Mouse (Mus musculus) limb, embryonic 12.5 days (tissue): ENCODE measurements around the gene Dnttip1. TPM values are rescaled to one million over a fixed set of nuclear protein-coding genes. Genes with fewer than 3 reads are reported as not detected.

ENCODE experiments used
- ATAC-seq: fragments of 200-750 bp; cut with Nextera tagmentation; 2 replicates; pipeline ENCODE4 v1.8.0; 2017; ENCODE audit warnings: low read depth, moderate TSS enrichment; ENCODE audit not compliant: insufficient number of reproducible peaks, insufficient read depth, low FRiP score, low TSS enrichment
- H3K27ac ChIP-seq: fragments of 300-500 bp; sonication (generic); 2 replicates; pipeline ENCODE4 v1.5.1; 2016; ENCODE audit warnings: mild to moderate bottlenecking, moderate library complexity
- H3K27me3 ChIP-seq: fragments of 300-500 bp; sonication (generic); 2 replicates; pipeline ENCODE4 v1.6.1; 2016; ENCODE audit warnings: mild to moderate bottlenecking, moderate library complexity
- H3K36me3 ChIP-seq: fragments of 300-500 bp; sonication (generic); 2 replicates; pipeline ENCODE4 v1.6.1; 2016; ENCODE audit warnings: mild to moderate bottlenecking, moderate library complexity
- H3K4me1 ChIP-seq: fragments of 300-500 bp; sonication (generic); replicated peaks from 2 replicates; pipeline ENCODE4 v1.6.1; 2016
- H3K4me2 ChIP-seq: fragments of 300-500 bp; sonication (generic); 2 replicates; pipeline ENCODE4 v1.6.1; 2016; ENCODE audit warnings: mild to moderate bottlenecking, moderate library complexity
- H3K4me3 ChIP-seq: fragments of 300-500 bp; sonication (generic); replicated peaks from 2 replicates; pipeline ENCODE4 v1.5.1; 2016; ENCODE audit warnings: mild to moderate bottlenecking
- H3K9ac ChIP-seq: fragments of 300-500 bp; sonication (generic); replicated peaks from 2 replicates; pipeline ENCODE4 v1.6.1; 2016; ENCODE audit warnings: mild to moderate bottlenecking, moderate library complexity
- H3K9me3 ChIP-seq: fragments of 300-500 bp; sonication (generic); 2 replicates; pipeline ENCODE4 v1.6.1; 2016; ENCODE audit warnings: mild to moderate bottlenecking, moderate library complexity
- WGBS: fragments of 180-500 bp; shearing (Covaris S2); methylation state at CpG from one replicate; pipeline ENCODE4 v1.1.7; 2016; 5-methylcytosine and 5-hydroxymethylcytosine counted together
- polyA plus RNA-seq: library from polyadenylated mRNA; unstranded; fragments of >200 nt; fragmentation: Nextera tagmentation; extraction: Ambion mirVana; gene quantifications from 2 replicates; pipeline ENCODE4 v1.2.1, GENCODE M21; 2016

The Dnttip1 gene
- polyA plus RNA-seq, 1 experiment from 2014 or later, result 105 TPM

GRCm38 (mm10) chr2:164731719-164732118 lies 14.1 kb upstream of the Dnttip1 start:
- Histone ChIP-seq H3K9me3 (no peaks in the 10 kb centered on the region), H3K9ac (no peak overlapping the region), H3K4me3 (no peak overlapping the region), H3K4me1 (no peaks in the 10 kb centered on the region), H3K36me3 (no peaks in the 10 kb centered on the region), H3K27ac (no peak overlapping the region), H3K27me3 (no peaks in the 10 kb centered on the region), H3K4me2 (no peak overlapping the region)
- WGBS, result 71% methylated on average over 5 of the region's 5 CpGs
- no peak for ATAC-seq

GRCm38 (mm10) chr2:164733259-164733658 lies 12.5 kb upstream of the Dnttip1 start:
- Histone ChIP-seq H3K4me1 (peaks cover 4% of the 10 kb centered on the region; the same call in 1 of the 2 replicates), H3K9ac (no peak overlapping the region), H3K27ac (no peak overlapping the region), H3K4me3 (no peak overlapping the region), H3K27me3 (no peaks in the 10 kb centered on the region), H3K4me2 (no peak overlapping the region), H3K36me3 (no peaks in the 10 kb centered on the region), H3K9me3 (no peaks in the 10 kb centered on the region)
- WGBS, result 81% methylated on average over 2 of the region's 2 CpGs
- no peak for ATAC-seq

DNA sequence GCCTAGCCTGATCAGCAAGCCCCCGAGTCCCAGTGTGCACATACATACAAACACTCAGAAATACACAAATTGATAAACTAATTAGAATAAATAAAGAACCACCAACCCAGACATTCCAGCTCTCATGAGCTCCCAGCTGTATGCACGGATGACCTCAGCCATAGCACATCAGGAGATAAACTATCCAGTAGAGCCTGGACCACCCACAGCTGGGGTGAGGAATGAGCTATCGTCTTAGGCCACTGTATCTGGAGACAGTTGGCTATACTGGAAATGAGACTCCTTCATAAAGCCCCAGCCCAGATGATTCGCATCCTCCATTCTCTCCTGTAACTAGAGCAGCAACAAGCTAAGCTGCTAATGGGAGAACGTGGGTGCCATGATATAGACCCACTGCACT lies 10.9 kb upstream of the Dnttip1 start:
- Histone ChIP-seq H3K36me3 (no peaks in the 10 kb centered on the region), H3K4me1 (peaks cover 4% of the 10 kb centered on the region; the same call in 1 of the 2 replicates)
- 86% methylated on average over 5 of the region's 5 CpGs for WGBS

DNA sequence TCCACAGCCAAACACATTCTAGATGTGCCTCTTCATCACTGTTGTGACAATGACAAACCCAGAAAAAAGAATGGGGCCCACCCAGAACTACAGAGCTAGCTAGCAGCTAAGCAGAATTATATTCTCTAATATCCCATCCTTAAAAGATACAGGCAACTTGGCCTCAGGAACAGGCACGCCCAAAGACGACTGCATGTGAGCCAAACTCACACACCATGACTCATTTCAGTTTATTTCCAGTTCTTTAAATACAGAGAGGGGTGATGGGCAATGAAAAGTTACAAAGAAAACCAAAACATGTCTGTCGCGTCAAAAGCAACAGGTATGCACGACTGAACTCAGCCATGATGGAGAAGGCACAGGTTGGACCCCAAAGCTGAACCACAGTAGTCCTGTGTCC lies 10.3 kb upstream of the Dnttip1 start:
- no peak for ATAC-seq
- H3K4me3 ChIP-seq, result no peak overlapping the region

More for the DNA sequence above, 10.9 kb upstream of the Dnttip1 start:
- no peak overlapping the region for H3K27ac ChIP-seq
- no peak for ATAC-seq
- no peak overlapping the region for H3K4me3 ChIP-seq
- H3K9ac ChIP-seq, result no peak overlapping the region
- no peaks in the 10 kb centered on the region for H3K9me3 ChIP-seq
- no peak overlapping the region for H3K4me2 ChIP-seq
- H3K27me3 ChIP-seq, result no peaks in the 10 kb centered on the region

GRCm38 (mm10) chr2:164737377-164738090 lies 8.2 kb upstream of the Dnttip1 start:
- no peak overlapping the region for H3K4me3 ChIP-seq
- H3K4me2 ChIP-seq, result no peak overlapping the region
- H3K27me3 ChIP-seq, result no peaks in the 10 kb centered on the region
- H3K4me1 ChIP-seq, result peaks cover 4% of the 10 kb centered on the region; the same call in 1 of the 2 replicates
- H3K9me3 ChIP-seq, result no peaks in the 10 kb centered on the region
- no peak for ATAC-seq
- WGBS, result 68% methylated on average over 3 of the region's 3 CpGs
- H3K9ac ChIP-seq, result no peak overlapping the region
- H3K36me3 ChIP-seq, result no peaks in the 10 kb centered on the region
- no peak overlapping the region for H3K27ac ChIP-seq

More for the DNA sequence above, 10.3 kb upstream of the Dnttip1 start:
- Histone ChIP-seq H3K27ac (no peak overlapping the region), H3K36me3 (no peaks in the 10 kb centered on the region), H3K4me1 (peaks cover 4% of the 10 kb centered on the region; the same call in 1 of the 2 replicates), H3K27me3 (no peaks in the 10 kb centered on the region), H3K9me3 (no peaks in the 10 kb centered on the region), H3K4me2 (no peak overlapping the region), H3K9ac (no peak overlapping the region)
- 88% methylated on average over 5 of the region's 5 CpGs for WGBS

DNA sequence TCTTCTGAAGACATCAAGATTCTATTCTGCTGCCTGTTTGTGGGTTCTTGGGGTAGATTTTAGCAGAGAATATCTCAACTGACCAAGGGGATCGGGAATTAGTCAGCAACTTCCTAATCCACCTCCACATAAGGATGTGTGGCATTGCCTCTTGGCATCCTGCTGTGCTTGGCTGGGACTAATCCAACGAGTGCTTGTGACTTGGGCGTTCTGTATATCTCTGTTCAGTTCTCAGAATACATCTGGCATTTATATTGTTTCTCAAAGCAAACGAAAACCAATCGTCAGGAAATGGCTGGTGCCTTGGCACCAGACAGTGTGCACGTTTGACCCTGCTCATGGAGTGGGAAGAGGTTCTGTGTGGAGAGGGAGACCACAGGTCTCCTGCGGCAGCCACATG lies 5.9 kb upstream of the Dnttip1 start:
- no peaks in the 10 kb centered on the region for H3K27me3 ChIP-seq
- no peaks in the 10 kb centered on the region for H3K9me3 ChIP-seq
- no peak for ATAC-seq
- 43% methylated on average over 7 of the region's 7 CpGs for WGBS
- peaks cover 4% of the 10 kb centered on the region; the same call in 1 of the 2 replicates for H3K4me1 ChIP-seq
- no peak overlapping the region for H3K27ac ChIP-seq
- no peak overlapping the region for H3K9ac ChIP-seq
- no peak overlapping the region for H3K4me2 ChIP-seq
- H3K4me3 ChIP-seq, result no peak overlapping the region
- H3K36me3 ChIP-seq, result no peaks in the 10 kb centered on the region

- ATAC-seq, result no peak
- Histone ChIP-seq H3K36me3 (peaks cover 26% of the 10 kb centered on the region), H3K4me3 (peak overlapping the region; percentile 94), H3K4me2 (peak overlapping the region; percentile 90), H3K27me3 (no peaks in the 10 kb centered on the region), H3K4me1 (peaks cover 19% of the 10 kb centered on the region), H3K27ac (no peak overlapping the region), H3K9me3 (no peaks in the 10 kb centered on the region), H3K9ac (peak overlapping the region; percentile 91; the same call in 1 of the 2 replicates)
- 68% methylated on average over 13 of the region's 13 CpGs for WGBS
These were observed 796 bp upstream of the Dnttip1 start for GRCm38 (mm10) chr2:164744987-164745386.

DNA sequence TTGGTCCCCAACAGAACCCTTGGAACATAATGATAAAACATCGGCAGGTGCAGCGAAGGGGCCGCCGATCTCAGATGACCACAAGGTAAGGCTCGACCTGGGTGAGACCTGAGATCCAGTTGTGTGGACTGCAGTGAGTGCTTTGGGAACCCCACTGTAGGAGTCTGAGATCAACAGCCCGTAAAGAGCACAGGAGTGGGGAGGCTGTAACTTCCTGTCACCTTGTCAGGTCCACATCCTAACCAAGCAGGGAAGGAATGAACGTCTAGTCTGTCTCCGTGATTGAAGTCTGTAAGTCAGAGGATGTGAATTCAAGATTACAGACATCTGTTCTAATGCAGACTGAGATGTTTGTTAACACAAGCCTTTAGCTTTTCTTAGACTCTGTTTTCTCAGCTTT lies 910 bp downstream of the Dnttip1 start:
- H3K4me2 ChIP-seq, result peak overlapping the region; percentile 90
- no peak overlapping the region for H3K27ac ChIP-seq
- H3K36me3 ChIP-seq, result peaks cover 43% of the 10 kb centered on the region
- 55% methylated on average over 8 of the region's 8 CpGs for WGBS
- H3K9ac ChIP-seq, result peak overlapping the region; percentile 91
- ATAC-seq, result no peak
- no peaks in the 10 kb centered on the region for H3K27me3 ChIP-seq
- H3K4me3 ChIP-seq, result peak overlapping the region; percentile 94
- no peaks in the 10 kb centered on the region for H3K9me3 ChIP-seq
- H3K4me1 ChIP-seq, result peaks cover 19% of the 10 kb centered on the region

GRCm38 (mm10) chr2:164748191-164748590 lies 2.4 kb downstream of the Dnttip1 start:
- Histone ChIP-seq H3K4me2 (no peak overlapping the region), H3K9ac (no peak overlapping the region), H3K27ac (no peak overlapping the region), H3K4me3 (no peak overlapping the region), H3K4me1 (peaks cover 19% of the 10 kb centered on the region), H3K9me3 (no peaks in the 10 kb centered on the region), H3K27me3 (no peaks in the 10 kb centered on the region), H3K36me3 (peaks cover 58% of the 10 kb centered on the region)
- no peak for ATAC-seq
- 86% methylated on average over 4 of the region's 4 CpGs for WGBS

DNA sequence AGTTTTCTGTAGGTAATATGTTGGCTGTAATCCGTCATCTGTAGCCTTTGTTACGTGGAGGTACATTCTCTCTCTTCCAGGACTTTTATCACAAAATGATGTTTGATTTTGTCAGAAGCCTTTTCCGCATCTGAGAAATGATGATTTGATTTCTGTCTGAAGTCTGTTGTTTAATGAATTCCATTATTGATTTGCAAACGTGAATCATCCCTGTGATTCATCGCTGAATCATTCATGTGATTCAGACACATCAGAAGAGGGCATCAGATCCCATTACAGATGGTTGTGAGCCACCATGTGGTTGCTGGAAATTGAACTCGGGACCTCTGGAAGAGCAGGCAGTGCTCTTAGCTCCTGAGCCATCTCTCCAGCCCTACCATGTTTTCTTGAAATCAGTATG lies 3.2 kb downstream of the Dnttip1 start:
- WGBS, result 92% methylated on average over 6 of the region's 6 CpGs
- H3K36me3 ChIP-seq, result peaks cover 66% of the 10 kb centered on the region
- no peak for ATAC-seq

GRCm38 (mm10) chr2:164752454-164752853 lies 6.7 kb downstream of the Dnttip1 start:
- peaks cover 97% of the 10 kb centered on the region for H3K36me3 ChIP-seq
- H3K4me1 ChIP-seq, result 0 out of 2 replicates have a peak, but pooled peaks cover 3% of the 10 kb centered on the region

More for the DNA sequence above, 3.2 kb downstream of the Dnttip1 start:
- Histone ChIP-seq H3K4me3 (no peak overlapping the region), H3K9ac (no peak overlapping the region), H3K9me3 (no peaks in the 10 kb centered on the region), H3K27me3 (no peaks in the 10 kb centered on the region), H3K4me2 (no peak overlapping the region), H3K4me1 (peaks cover 19% of the 10 kb centered on the region), H3K27ac (no peak overlapping the region)

DNA sequence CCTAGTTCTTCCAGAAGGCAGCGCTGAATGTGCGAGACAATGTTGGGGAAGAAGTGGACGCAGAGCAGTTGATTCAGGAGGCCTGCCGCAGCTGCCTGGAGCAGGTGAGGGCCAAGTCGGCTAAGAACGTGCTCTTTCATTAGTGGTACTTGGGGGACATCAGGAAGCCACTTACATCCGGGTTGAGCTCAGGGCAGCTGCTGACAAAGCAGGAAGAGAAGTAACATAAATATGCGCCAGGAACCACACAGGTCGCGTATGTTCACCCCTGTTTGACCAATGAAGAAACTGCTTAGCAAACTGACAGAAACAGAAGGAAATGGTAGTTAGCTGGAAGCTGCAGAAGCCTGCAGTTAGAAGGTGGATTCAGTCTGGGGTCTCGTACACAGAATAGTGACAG lies 8.3 kb downstream of the Dnttip1 start:
- Histone ChIP-seq H3K4me1 (no peaks in the 10 kb centered on the region), H3K27me3 (no peaks in the 10 kb centered on the region), H3K9me3 (no peaks in the 10 kb centered on the region), H3K27ac (no peak overlapping the region), H3K4me3 (no peak overlapping the region), H3K9ac (no peak overlapping the region), H3K36me3 (peaks cover 97% of the 10 kb centered on the region), H3K4me2 (no peak overlapping the region)
- no peak for ATAC-seq
- 87% methylated on average over 11 of the region's 11 CpGs for WGBS

More at GRCm38 (mm10) chr2:164752454-164752853, 6.7 kb downstream of the Dnttip1 start:
- no peak overlapping the region for H3K4me2 ChIP-seq
- H3K27ac ChIP-seq, result no peak overlapping the region
- H3K4me3 ChIP-seq, result no peak overlapping the region
- no peak overlapping the region for H3K9ac ChIP-seq
- 94% methylated on average over 2 of the region's 2 CpGs for WGBS
- ATAC-seq, result no peak
- no peaks in the 10 kb centered on the region for H3K27me3 ChIP-seq
- H3K9me3 ChIP-seq, result no peaks in the 10 kb centered on the region
